Comparison of ENCODE assay signal across 12 mouse cellular contexts in genomic region chr2:25363478-25364178, GRCm38 (mm10). TPM values are rescaled to one million over a fixed set of nuclear protein-coding genes. Genes with fewer than 3 reads are reported as not detected.
DNase-seq lines count a peak whose midpoint lies in the region; ATAC-seq and TF ChIP-seq lines count a peak whose summit lies in the region.
"Had no signal": no experiment of that assay in that cellular context is flagged by ENCODE, and none has a peak within 500 bp of the region (broad histone marks: within the 10 kb centered on the region; RNA-seq: fewer than 3 reads in every experiment).

No protein-coding gene starts in this region.

- TF ChIP-seq CTCF in ES-Bruce4 (IDR thresholded peaks at IDR 0.05; ENCODE audit: low read depth, low read length): no peak
- no peak; the same call in 1 of the 2 replicates for TF ChIP-seq CTCF in intestine, postnatal 0 days (IDR thresholded peaks at IDR 0.05; ENCODE audit: low read depth)

- H3K27me3 ChIP-seq in heart, embryonic 13.5 days (replicated peaks): peaks cover 43% of the 10 kb centered on the region
- H3K27me3 ChIP-seq in ES-Bruce4 (ENCODE audit: control insufficient read depth, insufficient read depth, low read length, poor library complexity, severe bottlenecking): no peaks in the 10 kb centered on the region
- H3K27me3 ChIP-seq in intestine, postnatal 0 days (replicated peaks; ENCODE audit: control insufficient read depth, insufficient read depth, low read length): no peaks in the 10 kb centered on the region

- 0 out of 2 replicates have a peak, but pooled peaks cover 5% of the 10 kb centered on the region for H3K36me3 ChIP-seq in heart, embryonic 13.5 days
- peaks cover 14% of the 10 kb centered on the region for H3K36me3 ChIP-seq in ES-Bruce4 (ENCODE audit: control insufficient read depth, insufficient read depth, low read length, poor library complexity, severe bottlenecking)
- peaks cover 37% of the 10 kb centered on the region for H3K36me3 ChIP-seq in intestine, postnatal 0 days (ENCODE audit: control insufficient read depth, insufficient read depth)
- H3K36me3 ChIP-seq: hindbrain, embryonic 10.5 days had no signal

- TF ChIP-seq POLR2A in ES-Bruce4 (IDR thresholded peaks at IDR 0.05; ENCODE audit: insufficient read depth, low read length): no peak

- no peak overlapping the region for H3K27ac ChIP-seq in heart, embryonic 13.5 days (replicated peaks)
- no peak overlapping the region for H3K27ac ChIP-seq in ES-Bruce4 (ENCODE audit: insufficient read depth, low read length)
- peak overlapping the region; percentile 89 for H3K27ac ChIP-seq in intestine, postnatal 0 days (ENCODE audit: low read depth, low read length)
- H3K27ac ChIP-seq: hindbrain, embryonic 10.5 days; liver, embryonic 13.5 days had no signal

- intact Hi-C loops in heart, postnatal 10 days (cut with DNase I): no loop called here

- no peak for ATAC-seq in heart, embryonic 13.5 days (ENCODE audit: extremely low read depth, insufficient number of reproducible peaks, low FRiP score, low TSS enrichment)
- ATAC-seq in intestine, postnatal 0 days: peak; percentile 73

- DNase-seq in heart, postnatal 10 days: no peak
- peak; percentile 41 to 66 for DNase-seq in lung, postnatal 4 days
- DNase-seq in frontal cortex, postnatal 10 days (ENCODE audit: low spot score in 2 of 2): no peak
- no peak for DNase-seq in gastrocnemius, postnatal 10 days
- DNase-seq in cerebellum, adult 9-11 months: no peak
- DNase-seq: cerebellum, postnatal 10 days; liver, embryonic 13.5 days; retina, postnatal 1 day had no signal

- 0 out of 2 replicates have a peak overlapping the region, but pooled peaks have one; percentile 71 for H3K4me3 ChIP-seq in heart, embryonic 13.5 days
- H3K4me3 ChIP-seq in ES-Bruce4 (ENCODE audit: low read depth, low read length): 0 out of 2 replicates have a peak overlapping the region, but pooled peaks have one; percentile 1
- peak overlapping the region; percentile 62 for H3K4me3 ChIP-seq in intestine, postnatal 0 days (ENCODE audit: low read depth, low read length)

- peaks cover 10% of the 10 kb centered on the region for H3K4me1 ChIP-seq in heart, embryonic 13.5 days
- H3K4me1 ChIP-seq in ES-Bruce4 (ENCODE audit: control insufficient read depth, insufficient read depth, low read length): peaks cover 3% of the 10 kb centered on the region
- H3K4me1 ChIP-seq in intestine, postnatal 0 days (replicated peaks; ENCODE audit: control insufficient read depth, insufficient read depth, low read length): 0 out of 2 replicates have a peak, but pooled peaks cover 11% of the 10 kb centered on the region

- TF ChIP-seq EP300 in ES-Bruce4 (IDR thresholded peaks at IDR 0.05; ENCODE audit: insufficient read depth, low read depth, low read length): no peak

- 56% methylated on average over 13 of the region's 13 CpGs for WGBS in heart, embryonic 13.5 days
- WGBS in intestine, postnatal 0 days: 24% methylated on average over 13 of the region's 13 CpGs

- H3K4me2 ChIP-seq in heart, embryonic 13.5 days: no peak overlapping the region
- peak overlapping the region; percentile 79 for H3K4me2 ChIP-seq in intestine, postnatal 0 days (replicated peaks; ENCODE audit: low read depth)

- no peaks in the 10 kb centered on the region for H3K9me3 ChIP-seq in heart, embryonic 13.5 days
- no peaks in the 10 kb centered on the region for H3K9me3 ChIP-seq in ES-Bruce4 (replicated peaks; ENCODE audit: control insufficient read depth, insufficient read depth, low read length, poor library complexity, severe bottlenecking)
- no peaks in the 10 kb centered on the region for H3K9me3 ChIP-seq in intestine, postnatal 0 days (ENCODE audit: control insufficient read depth)
- H3K9me3 ChIP-seq: hindbrain, embryonic 10.5 days; liver, embryonic 13.5 days had no signal

- H3K9ac ChIP-seq in heart, embryonic 13.5 days: no peak overlapping the region
- no peak overlapping the region for H3K9ac ChIP-seq in ES-Bruce4 (ENCODE audit: low read depth, poor library complexity, severe bottlenecking)
- H3K9ac ChIP-seq in intestine, postnatal 0 days (ENCODE audit: low read depth, low read length): peak overlapping the region; percentile 67

RNA-seq across cellular contexts. Expression of gene Uap1l1, which starts 1.9 kb away (rescaled TPM):
- 14.9 and 17.0 TPM in 2 replicates for polyA plus RNA-seq in heart, embryonic 13.5 days (2015; fragmentation: Nextera tagmentation; extraction: Ambion mirVana)
- 1 to 10 TPM; 7.1 to 9.4 TPM for total RNA-seq in heart, postnatal 10 days (2021)
- 49.8 and 51.1 TPM in 2 replicates for polyA plus RNA-seq in ES-Bruce4 (2011; ENCODE audit: insufficient read depth, insufficient read length, low read depth, missing spikeins)
- 668 and 708 TPM in 2 replicates for polyA plus RNA-seq in intestine, postnatal 0 days (2015; fragmentation: Nextera tagmentation; extraction: Ambion mirVana)
- total RNA-seq in gastrocnemius, postnatal 10 days (2021): 1 to 10 TPM; 9.0 to 9.8 TPM

RNA-seq across cellular contexts. Expression of gene Dpp7, which starts 7.5 kb away (rescaled TPM):
- 13.6 and 14.4 TPM in 2 replicates for polyA plus RNA-seq in heart, embryonic 13.5 days (2015; fragmentation: Nextera tagmentation; extraction: Ambion mirVana)
- total RNA-seq in heart, postnatal 10 days (2021): 1 to 10 TPM; 3.6 to 3.8 TPM
- 27.8 and 29.4 TPM in 2 replicates for polyA plus RNA-seq in ES-Bruce4 (2011; ENCODE audit: insufficient read depth, insufficient read length, low read depth, missing spikeins)
- polyA plus RNA-seq in intestine, postnatal 0 days (2015; fragmentation: Nextera tagmentation; extraction: Ambion mirVana): 120 and 129 TPM in 2 replicates
- total RNA-seq in gastrocnemius, postnatal 10 days (2021): 1 to 10 TPM; 7.9 to 9.5 TPM

RNA-seq across cellular contexts. Expression of gene Sapcd2, which starts 8.5 kb away (rescaled TPM):
- 16.5 and 18.1 TPM in 2 replicates for polyA plus RNA-seq in heart, embryonic 13.5 days (2015; fragmentation: Nextera tagmentation; extraction: Ambion mirVana)
- total RNA-seq in heart, postnatal 10 days (2021): 1 to 10 TPM; 2.8 to 4.7 TPM
- 19.2 and 22.4 TPM in 2 replicates for polyA plus RNA-seq in ES-Bruce4 (2011; ENCODE audit: insufficient read depth, insufficient read length, low read depth, missing spikeins)
- polyA plus RNA-seq in intestine, postnatal 0 days (2015; fragmentation: Nextera tagmentation; extraction: Ambion mirVana): 112 and 129 TPM in 2 replicates
- total RNA-seq in gastrocnemius, postnatal 10 days (2021): 1 to 10 TPM; 2.1 to 3.7 TPM

RNA-seq across cellular contexts. Expression of gene Man1b1, which starts 31.5 kb away (rescaled TPM):
- polyA plus RNA-seq in heart, embryonic 13.5 days (2015; fragmentation: Nextera tagmentation; extraction: Ambion mirVana): 28.4 and 31.3 TPM in 2 replicates
- 10 to 100 TPM; 28.2 TPM for total RNA-seq in heart, postnatal 10 days (2021)
- 45.6 and 57.3 TPM in 2 replicates for polyA plus RNA-seq in ES-Bruce4 (2011; ENCODE audit: insufficient read depth, insufficient read length, low read depth, missing spikeins)
- 44.7 and 50.2 TPM in 2 replicates for polyA plus RNA-seq in intestine, postnatal 0 days (2015; fragmentation: Nextera tagmentation; extraction: Ambion mirVana)
- 10 to 100 TPM; 21.0 to 25.2 TPM for total RNA-seq in gastrocnemius, postnatal 10 days (2021)

RNA-seq across cellular contexts. Expression of gene Entpd2, which starts 32.0 kb away (rescaled TPM):
- 0.51 and 0.68 TPM in 2 replicates for polyA plus RNA-seq in heart, embryonic 13.5 days (2015; fragmentation: Nextera tagmentation; extraction: Ambion mirVana)
- total RNA-seq in heart, postnatal 10 days (2021): 10 to 100 TPM; 14.9 to 17.2 TPM
- polyA plus RNA-seq in ES-Bruce4 (2011; ENCODE audit: insufficient read depth, insufficient read length, low read depth, missing spikeins): 4.2 and 5.6 TPM in 2 replicates
- 33.9 and 38.1 TPM in 2 replicates for polyA plus RNA-seq in intestine, postnatal 0 days (2015; fragmentation: Nextera tagmentation; extraction: Ambion mirVana)
- total RNA-seq in gastrocnemius, postnatal 10 days (2021): 10 to 100 TPM; 29.9 to 30.5 TPM

Comparison
In these comparisons a context has a peak if more than half of its experiments do, and no peak if none do; other contexts are left out.
1. H3K4me3 ChIP-seq: peak in every context shown above with its lines; median percentile 71 in heart, embryonic 13.5 days; 62 in intestine, postnatal 0 days; 1 in ES-Bruce4.
2. DNase-seq: peak in lung, postnatal 4 days (2 of 2); none in heart, postnatal 10 days (0 of 2), frontal cortex, postnatal 10 days (0 of 2), gastrocnemius, postnatal 10 days (single experiment) and cerebellum, adult 9-11 months (single experiment).
3. RNA of gene Uap1l1, which starts 1.9 kb away (polyA plus RNA-seq): 668 to 708 TPM in intestine, postnatal 0 days; 49.8 to 51.1 TPM in ES-Bruce4 and 14.9 to 17.0 TPM in heart, embryonic 13.5 days; every median in the first group is over 10 times any median in the second.